Mouse (Mus musculus) heart, embryonic 16.5 days (tissue): Measurements from ENCODE around the gene Fam83d. TPM values are rescaled to one million over a fixed set of nuclear protein-coding genes. Genes with fewer than 3 reads are reported as not detected.
A peak's percentile ranks its signal among the peaks of the same experiment; 100 is the strongest.

ENCODE experiments used
- ATAC-seq: fragments of 200-750 bp; cut with Nextera tagmentation; replicated peaks from 2 replicates; pipeline ENCODE4 v1.8.0; 2017; ENCODE audit warnings: moderate number of reproducible peaks; ENCODE audit not compliant: insufficient read depth, low FRiP score; ENCODE audit errors: extremely low read depth
- H3K27ac ChIP-seq: fragments of 300-500 bp; sonication (generic); 2 replicates; pipeline ENCODE4 v1.5.1; 2014; ENCODE audit warnings: mild to moderate bottlenecking, low read length, control low read depth, moderate library complexity
- H3K27me3 ChIP-seq: fragments of 300-500 bp; sonication (generic); 2 replicates; pipeline ENCODE4 v1.6.1; 2014; ENCODE audit warnings: low read length, mixed read lengths; ENCODE audit not compliant: control insufficient read depth, insufficient read depth
- H3K36me3 ChIP-seq: fragments of 300-500 bp; sonication (generic); 2 replicates; pipeline ENCODE4 v1.6.1; 2014; ENCODE audit not compliant: control insufficient read depth, insufficient read depth
- H3K4me1 ChIP-seq: fragments of 300-500 bp; sonication (generic); 2 replicates; pipeline ENCODE4 v1.6.1; 2014; ENCODE audit warnings: low read length, mixed read lengths; ENCODE audit not compliant: control insufficient read depth, insufficient read depth
- H3K4me2 ChIP-seq: fragments of 300-500 bp; sonication (generic); 2 replicates; pipeline ENCODE4 v1.6.1; 2014; ENCODE audit warnings: low read depth, mild to moderate bottlenecking, control low read depth, low read length
- H3K4me3 ChIP-seq: fragments of 300-500 bp; sonication (generic); 2 replicates; pipeline ENCODE4 v1.5.1; 2014; ENCODE audit warnings: mild to moderate bottlenecking, control low read depth, low read length
- H3K9ac ChIP-seq: fragments of 300-500 bp; sonication (generic); 2 replicates; pipeline ENCODE4 v1.6.1; 2014; ENCODE audit warnings: low read length, control low read depth
- H3K9me3 ChIP-seq: fragments of 300-500 bp; sonication (generic); replicated peaks from 2 replicates; pipeline ENCODE4 v1.6.1; 2016; ENCODE audit warnings: low read length; ENCODE audit not compliant: control insufficient read depth
- WGBS: fragments of 180-500 bp; shearing (Covaris S2); extraction: QIAGEN DNeasy Blood & Tissue Kit; methylation state at CpG from one replicate; pipeline ENCODE4 v1.1.7; 2014; 5-methylcytosine and 5-hydroxymethylcytosine counted together
- polyA plus RNA-seq: library from polyadenylated mRNA; unstranded; fragments of >200 nt; fragmentation: Nextera tagmentation; extraction: Ambion mirVana; gene quantifications from 2 replicates; pipeline ENCODE4 v1.2.1, GENCODE M21; 2015

The Fam83d gene
- polyA plus RNA-seq, 1 experiment from 2014 or later, result 58.2 TPM

DNA sequence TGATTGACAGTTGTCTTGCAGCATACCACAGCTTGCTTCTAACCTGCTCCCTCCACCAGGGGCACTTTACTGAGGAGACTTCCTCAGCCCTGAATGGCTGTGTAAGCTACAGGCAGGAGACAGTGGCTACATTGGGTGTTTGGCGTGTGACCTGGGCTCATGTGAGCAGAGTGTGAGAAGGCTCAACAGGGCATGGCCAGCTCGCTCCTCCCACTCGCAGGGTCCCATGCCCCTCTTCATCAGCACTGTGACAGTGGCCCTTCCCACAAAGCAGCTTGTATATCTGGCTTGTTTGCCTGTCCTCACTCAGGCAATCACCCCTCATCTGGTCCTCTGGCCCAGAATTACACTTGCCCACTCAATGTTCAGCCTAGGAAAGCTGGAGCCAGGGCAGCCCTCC, 28.8 kb upstream of the Fam83d start:
- Histone ChIP-seq H3K27ac (no peak overlapping the region), H3K4me2 (no peak overlapping the region), H3K36me3 (peaks cover 4% of the 10 kb centered on the region), H3K9ac (no peak overlapping the region), H3K9me3 (peaks cover 3% of the 10 kb centered on the region; the same call in 1 of the 2 replicates), H3K4me1 (peaks cover 6% of the 10 kb centered on the region; the same call in 1 of the 2 replicates), H3K27me3 (no peaks in the 10 kb centered on the region; the same call in 1 of the 2 replicates), H3K4me3 (no peak overlapping the region)
- 68% methylated on average over 3 of the region's 3 CpGs for WGBS
- no peak for ATAC-seq

DNA sequence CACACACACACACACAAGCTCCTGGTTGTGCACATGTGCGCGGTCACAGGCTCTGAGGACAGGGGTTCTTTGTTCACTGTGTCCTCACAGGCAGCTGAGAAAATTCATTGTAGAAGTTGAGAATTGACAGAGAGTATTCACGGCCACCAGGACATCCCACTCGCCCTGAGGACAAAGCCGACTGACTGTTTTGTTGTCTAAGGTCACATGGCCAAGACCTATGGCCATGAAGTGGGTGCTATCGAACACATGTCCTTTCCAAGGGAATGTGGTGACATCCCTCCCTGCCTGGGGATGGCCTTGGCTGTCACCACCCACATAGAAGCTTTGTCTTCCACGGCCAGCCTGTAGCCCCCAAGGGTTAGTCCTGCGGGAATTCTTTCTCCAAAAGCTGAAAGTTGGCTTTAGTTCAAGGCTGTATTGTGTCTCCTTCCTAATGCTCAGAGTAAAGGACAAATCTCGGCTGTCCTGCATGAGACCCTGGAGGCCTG, 26.8 kb upstream of the Fam83d start:
- Histone ChIP-seq H3K9ac (no peak overlapping the region), H3K4me3 (no peak overlapping the region), H3K4me1 (peaks cover 3% of the 10 kb centered on the region), H3K4me2 (no peak overlapping the region), H3K9me3 (peaks cover 3% of the 10 kb centered on the region; the same call in 1 of the 2 replicates), H3K36me3 (peaks cover 4% of the 10 kb centered on the region), H3K27ac (no peak overlapping the region), H3K27me3 (no peaks in the 10 kb centered on the region; the same call in 1 of the 2 replicates)
- WGBS, result 57% methylated on average over 9 of the region's 9 CpGs
- ATAC-seq, result no peak

- Histone ChIP-seq H3K4me1 (peaks cover 6% of the 10 kb centered on the region), H3K27ac (no peak overlapping the region), H3K9me3 (peaks cover 3% of the 10 kb centered on the region; the same call in 1 of the 2 replicates), H3K4me3 (no peak overlapping the region), H3K36me3 (peaks cover 4% of the 10 kb centered on the region), H3K9ac (no peak overlapping the region), H3K27me3 (no peaks in the 10 kb centered on the region; the same call in 1 of the 2 replicates), H3K4me2 (no peak overlapping the region)
- ATAC-seq, result no peak
- 71% methylated on average over 5 of the region's 5 CpGs for WGBS
Measured at GRCm38 (mm10) chr2:158742431-158742830, 25.5 kb upstream of the Fam83d start.

DNA sequence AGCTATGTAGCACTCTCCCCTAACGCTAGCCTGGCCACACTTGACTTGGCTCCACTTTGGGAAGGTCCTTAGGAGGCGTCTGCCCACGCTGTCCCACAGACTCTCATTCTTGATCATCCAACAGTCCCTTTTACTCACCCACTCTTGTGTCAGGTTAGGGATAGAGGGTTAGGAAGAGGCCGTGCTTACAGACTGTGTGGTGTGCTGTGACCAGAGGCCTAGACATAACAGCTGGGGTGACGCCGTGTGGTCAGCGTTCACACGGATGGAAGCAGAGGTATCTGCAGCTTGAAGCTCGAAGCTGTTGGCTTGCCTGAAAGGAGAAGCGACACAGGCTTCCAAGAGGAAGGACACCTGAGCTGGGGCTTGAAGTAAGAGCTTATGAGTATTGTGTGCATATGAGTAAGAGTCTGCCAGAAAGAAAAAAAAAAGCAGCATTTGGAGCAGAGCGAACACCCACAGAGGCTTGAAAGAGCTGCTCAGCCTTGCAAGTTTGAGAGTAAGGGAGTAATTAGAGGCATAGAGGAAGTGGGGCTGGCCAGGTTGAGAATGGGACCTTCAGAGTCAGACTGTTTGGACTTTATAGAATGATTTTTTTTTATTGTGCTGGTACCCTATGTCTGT, 24.3 kb upstream of the Fam83d start:
- Histone ChIP-seq H3K4me1 (peaks cover 6% of the 10 kb centered on the region), H3K4me3 (no peak overlapping the region), H3K27me3 (no peaks in the 10 kb centered on the region; the same call in 1 of the 2 replicates), H3K9ac (no peak overlapping the region), H3K36me3 (peaks cover 4% of the 10 kb centered on the region), H3K27ac (no peak overlapping the region), H3K4me2 (no peak overlapping the region), H3K9me3 (peaks cover 3% of the 10 kb centered on the region; the same call in 1 of the 2 replicates)
- WGBS, result 85% methylated on average over 11 of the region's 11 CpGs
- ATAC-seq, result no peak

- Histone ChIP-seq H3K36me3 (peaks cover 4% of the 10 kb centered on the region), H3K4me2 (no peak overlapping the region), H3K9ac (no peak overlapping the region), H3K4me3 (no peak overlapping the region), H3K27ac (no peak overlapping the region), H3K9me3 (peaks cover 3% of the 10 kb centered on the region; the same call in 1 of the 2 replicates), H3K4me1 (peaks cover 6% of the 10 kb centered on the region), H3K27me3 (no peaks in the 10 kb centered on the region)
- WGBS, result 9% methylated on average over 2 of the region's 2 CpGs
- ATAC-seq, result 0 out of 2 replicates have a peak, but pooled peaks have one; percentile 30
Measured at GRCm38 (mm10) chr2:158745049-158745482, 22.8 kb upstream of the Fam83d start.

DNA sequence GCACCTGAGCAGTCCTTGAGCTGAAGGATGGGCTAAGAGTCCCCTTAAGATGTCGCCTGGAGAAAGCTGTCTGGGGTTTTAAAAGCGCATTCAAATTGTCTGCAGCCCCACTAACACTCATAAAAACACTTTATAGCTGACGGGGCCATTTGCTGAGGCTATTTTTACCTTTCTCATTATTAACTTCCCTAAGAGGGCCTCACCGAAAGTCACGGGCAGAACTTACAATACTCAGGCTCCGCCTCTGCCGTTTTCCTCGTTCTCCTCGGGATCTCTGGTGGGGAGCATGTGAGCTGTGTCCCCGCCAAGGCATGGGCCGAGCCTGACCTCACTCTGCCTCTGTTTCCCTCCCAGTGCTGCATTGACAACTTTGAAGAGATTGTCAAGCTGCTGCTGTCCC, 21.7 kb upstream of the Fam83d start:
- Histone ChIP-seq H3K27me3 (no peaks in the 10 kb centered on the region), H3K4me2 (peak overlapping the region; percentile 52), H3K9ac (no peak overlapping the region), H3K4me1 (peaks cover 6% of the 10 kb centered on the region), H3K9me3 (peaks cover 3% of the 10 kb centered on the region; the same call in 1 of the 2 replicates), H3K4me3 (peak overlapping the region; percentile 5; the same call in 1 of the 2 replicates), H3K27ac (no peak overlapping the region), H3K36me3 (peaks cover 4% of the 10 kb centered on the region)
- ATAC-seq, result no peak
- WGBS, result 47% methylated on average over 11 of the region's 11 CpGs

DNA sequence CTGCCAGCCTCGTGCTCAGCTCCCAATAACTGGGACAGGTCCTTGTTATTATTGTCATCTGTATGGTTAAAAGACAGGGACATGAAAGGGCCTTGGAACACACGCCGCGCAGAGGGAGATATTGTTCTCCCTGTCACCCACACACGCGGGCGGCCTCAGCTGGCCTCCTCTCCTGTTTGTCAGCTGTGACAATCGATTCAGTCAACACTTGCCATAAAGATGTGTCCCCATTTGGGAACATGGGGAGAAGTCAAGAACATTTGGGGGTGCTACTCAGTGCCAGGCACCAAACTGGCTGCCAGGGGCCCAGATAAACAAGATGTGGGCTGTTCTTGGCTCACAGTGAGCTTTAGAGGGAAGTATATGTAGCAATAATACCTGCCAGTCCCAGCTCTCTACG, 18.5 kb upstream of the Fam83d start:
- H3K27me3 ChIP-seq, result no peaks in the 10 kb centered on the region
- H3K9me3 ChIP-seq, result no peaks in the 10 kb centered on the region
- no peak overlapping the region for H3K4me2 ChIP-seq
- H3K9ac ChIP-seq, result no peak overlapping the region
- 86% methylated on average over 9 of the region's 9 CpGs for WGBS
- H3K36me3 ChIP-seq, result no peaks in the 10 kb centered on the region
- peaks cover 6% of the 10 kb centered on the region for H3K4me1 ChIP-seq
- ATAC-seq, result no peak
- H3K4me3 ChIP-seq, result no peak overlapping the region
- H3K27ac ChIP-seq, result no peak overlapping the region

GRCm38 (mm10) chr2:158760231-158760630, 7.7 kb upstream of the Fam83d start:
- 59% methylated on average over 2 of the region's 2 CpGs for WGBS
- H3K9me3 ChIP-seq, result no peaks in the 10 kb centered on the region
- H3K36me3 ChIP-seq, result no peaks in the 10 kb centered on the region
- no peak overlapping the region for H3K27ac ChIP-seq
- no peak overlapping the region for H3K4me2 ChIP-seq
- no peaks in the 10 kb centered on the region for H3K4me1 ChIP-seq
- no peaks in the 10 kb centered on the region for H3K27me3 ChIP-seq
- no peak for ATAC-seq
- no peak overlapping the region for H3K4me3 ChIP-seq
- H3K9ac ChIP-seq, result no peak overlapping the region

DNA sequence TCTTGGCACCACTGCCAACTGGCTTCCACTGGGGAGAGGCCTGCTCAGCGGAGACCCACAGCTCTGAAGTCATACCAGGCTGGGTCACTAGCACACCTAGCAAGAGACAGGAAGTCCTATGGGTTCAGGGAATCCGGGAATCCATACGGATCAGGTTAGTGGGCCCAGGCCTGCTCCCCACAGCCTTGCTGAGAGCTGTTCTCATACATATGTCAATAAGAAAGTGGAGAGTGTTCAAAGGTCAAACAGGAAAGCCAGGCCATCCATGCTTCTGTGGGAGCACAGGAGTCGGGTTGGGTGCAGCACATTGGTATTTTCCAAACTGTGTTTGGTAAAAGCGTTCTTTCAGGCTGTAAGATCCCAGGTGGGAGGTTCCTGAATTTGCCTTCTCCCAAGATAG, 5.6 kb upstream of the Fam83d start:
- Histone ChIP-seq H3K27me3 (no peaks in the 10 kb centered on the region), H3K36me3 (no peaks in the 10 kb centered on the region)

More for the DNA sequence above, 5.6 kb upstream of the Fam83d start:
- Histone ChIP-seq H3K9ac (no peak overlapping the region), H3K4me2 (no peak overlapping the region), H3K27ac (no peak overlapping the region), H3K4me3 (no peak overlapping the region), H3K4me1 (peaks cover 1% of the 10 kb centered on the region), H3K9me3 (no peaks in the 10 kb centered on the region)
- no peak for ATAC-seq
- 83% methylated on average over 5 of the region's 5 CpGs for WGBS
